In the genomic region with DNA sequence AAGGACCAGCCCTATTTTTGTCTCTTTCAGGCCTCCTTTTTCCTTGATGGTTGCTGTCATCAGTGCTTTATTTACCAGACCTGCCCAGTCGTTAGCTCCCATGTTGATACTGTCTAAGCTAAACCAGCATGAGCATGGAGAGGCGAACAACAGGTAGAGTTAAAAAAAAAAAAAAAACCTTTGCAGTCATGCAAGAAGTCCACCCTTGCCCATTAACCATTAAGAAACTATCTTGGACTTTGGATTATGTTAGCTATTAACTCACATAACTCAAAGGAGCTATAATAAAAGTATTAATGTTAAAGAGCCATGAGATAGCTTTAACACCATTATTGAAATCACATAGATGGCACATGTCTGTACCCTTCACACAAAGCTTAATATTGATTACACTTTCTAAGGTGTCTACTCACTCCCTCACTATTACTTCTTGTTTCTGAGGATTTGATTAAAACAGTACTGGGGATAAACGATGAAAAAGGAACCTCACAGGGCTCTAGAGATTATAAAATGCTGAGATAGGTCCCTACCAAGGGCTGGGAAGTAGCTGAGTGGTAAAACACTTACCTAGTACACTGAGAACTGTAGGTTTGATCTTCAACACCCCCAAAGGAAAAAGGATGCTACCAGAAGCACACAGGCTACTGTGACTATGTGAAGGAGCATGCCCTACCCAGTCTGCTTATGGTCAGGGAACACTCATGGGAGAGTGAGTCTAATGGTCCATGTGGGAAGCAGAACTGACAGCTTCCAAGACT, we compare ENCODE assay signal across 17 mouse cellular contexts. TPM values are rescaled to one million over a fixed set of nuclear protein-coding genes. Genes with fewer than 3 reads are reported as not detected.
"Had no signal": no experiment of that assay in that cellular context is flagged by ENCODE, and none has a peak within 500 bp of the region (broad histone marks: within the 10 kb centered on the region; RNA-seq: fewer than 3 reads in every experiment).

No protein-coding gene starts in this region.

- H3K36me3 ChIP-seq: limb, embryonic 12.5 days; liver, embryonic 13.5 days; midbrain, embryonic 10.5 days; neural tube, embryonic 15.5 days had no signal

- H3K9ac ChIP-seq: limb, embryonic 12.5 days; liver, embryonic 13.5 days; liver, postnatal 0 days; neural tube, embryonic 15.5 days had no signal

- ATAC-seq: hindbrain, embryonic 16.5 days; inflammation-experienced regulatory T-cells, adult 6 months; liver, postnatal 0 days had no signal

- H3K27me3 ChIP-seq: limb, embryonic 12.5 days; liver, embryonic 13.5 days; neural tube, embryonic 15.5 days had no signal

- H3K4me2 ChIP-seq: limb, embryonic 12.5 days; liver, embryonic 13.5 days; neural tube, embryonic 15.5 days had no signal

- DNase-seq: liver; liver, embryonic 13.5 days; liver, postnatal 0 days; lung, postnatal 36 days; midbrain, embryonic 14.5 days; right cerebral cortex, adult 18-20 months; right cerebral cortex, postnatal 25 days; thymus, postnatal 4 days had no signal

- H3K9me3 ChIP-seq: limb, embryonic 12.5 days; liver, embryonic 13.5 days; midbrain, embryonic 10.5 days; neural tube, embryonic 15.5 days had no signal

- H3K4me3 ChIP-seq: layer of hippocampus, adult 2 months; limb, embryonic 12.5 days; liver, embryonic 13.5 days; midbrain, embryonic 10.5 days; myocyte; neural tube, embryonic 15.5 days had no signal

- H3K4me1 ChIP-seq: limb, embryonic 12.5 days; liver, embryonic 13.5 days; midbrain, embryonic 10.5 days; neural tube, embryonic 15.5 days had no signal

- H3K27ac ChIP-seq: layer of hippocampus, adult 2 months; limb, embryonic 12.5 days; liver, embryonic 13.5 days; midbrain, embryonic 10.5 days; neural tube, embryonic 15.5 days; stomach, postnatal 0 days had no signal

RNA-seq across cellular contexts. Expression of a gene that starts 17.9 kb away (rescaled TPM):
- polyA plus RNA-seq: hindbrain, embryonic 16.5 days; inflammation-experienced regulatory T-cells, adult 6 months; liver, embryonic 13.5 days; liver, postnatal 0 days; midbrain, embryonic 14.5 days; neural tube, embryonic 11.5 days had no signal
